In the genomic region with DNA sequence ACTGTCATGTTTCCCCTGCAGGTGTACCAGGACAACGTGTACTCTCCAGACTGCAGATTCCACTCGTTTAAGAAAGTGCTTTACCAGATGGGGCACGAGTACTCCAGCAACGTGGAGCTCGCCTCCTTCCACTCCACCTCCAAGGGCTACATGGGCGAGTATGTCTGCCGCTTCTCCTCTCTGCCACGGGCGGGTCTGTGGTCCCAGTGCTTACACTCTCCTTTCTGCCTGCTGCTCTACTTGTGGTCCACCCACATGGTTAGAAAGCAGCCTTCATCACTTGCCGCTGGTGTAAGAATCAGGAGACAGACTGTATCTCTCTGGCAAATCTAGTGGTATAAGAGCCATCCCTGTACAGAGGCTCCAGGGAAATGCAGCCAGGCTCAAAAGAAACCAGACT, we compare ENCODE assay signal across 26 mouse cellular contexts. TPM values are rescaled to one million over a fixed set of nuclear protein-coding genes. Genes with fewer than 3 reads are reported as not detected.
DNase-seq lines count a peak whose midpoint lies in the region; ATAC-seq and TF ChIP-seq lines count a peak whose summit lies in the region.
"Had no signal": no experiment of that assay in that cellular context is flagged by ENCODE, and none has a peak within 500 bp of the region (broad histone marks: within the 10 kb centered on the region; RNA-seq: fewer than 3 reads in every experiment).

No protein-coding gene starts in this region.

- H3K9ac ChIP-seq in intestine, postnatal 0 days (ENCODE audit: low read depth, low read length) = no peak overlapping the region
- H3K9ac ChIP-seq: forebrain, embryonic 13.5 days; hindbrain, embryonic 14.5 days; liver, embryonic 14.5 days; midbrain, embryonic 15.5 days; neural tube, embryonic 15.5 days had no signal

- peak overlapping the region; percentile 96 for H3K27ac ChIP-seq in gastrocnemius, adult 2 months
- H3K27ac ChIP-seq in intestine, postnatal 0 days (ENCODE audit: low read depth, low read length) = no peak overlapping the region
- H3K27ac ChIP-seq: forebrain, embryonic 13.5 days; hindbrain, embryonic 14.5 days; liver, embryonic 14.5 days; midbrain, embryonic 10.5 days; midbrain, embryonic 15.5 days; neural tube, embryonic 15.5 days had no signal

- TF ChIP-seq CTCF in gastrocnemius, adult 2 months (IDR thresholded peaks at IDR 0.05) = no peak
- no peak for TF ChIP-seq CTCF in intestine, postnatal 0 days (IDR thresholded peaks at IDR 0.05; ENCODE audit: low read depth)

- H3K4me2 ChIP-seq in intestine, postnatal 0 days (replicated peaks; ENCODE audit: low read depth) = no peak overlapping the region
- H3K4me2 ChIP-seq: forebrain, embryonic 13.5 days; heart, embryonic 11.5 days; hindbrain, embryonic 14.5 days; midbrain, embryonic 15.5 days; neural tube, embryonic 15.5 days had no signal

- WGBS in intestine, postnatal 0 days = 92% methylated on average over 10 of the region's 10 CpGs

- peak; percentile 30 for DNase-seq in gastrocnemius, adult 2 months
- DNase-seq in gastrocnemius, adult 8-10 months (ENCODE audit: low spot score in 2 of 2) = no peak
- peak; percentile 57 to 66 for DNase-seq in left cerebral cortex, adult 18-20 months (ENCODE audit: low spot score in 2 of 2)
- no peak for DNase-seq in left cerebral cortex, postnatal 10 days (ENCODE audit: extremely low spot score in 1 of 2, low spot score in 2 of 2)
- DNase-seq in brain, adult 2 months (ENCODE audit: low read depth, low spot score) = peak; percentile 73
- peak; percentile 58 to 60 for DNase-seq in left cerebral cortex, postnatal 36 days (ENCODE audit: low spot score in 2 of 2)
- no peak for DNase-seq in spleen, postnatal 4 days (ENCODE audit: low spot score in 2 of 2)
- DNase-seq: adrenal gland, postnatal 25 days; cerebellum, adult 8-10 months; cerebellum, postnatal 36 days; heart, postnatal 36 days; kidney, adult 11 months; kidney, postnatal 14 days; layer of hippocampus, postnatal 36 days; liver; lung, adult 2 months; thymus, postnatal 4 days had no signal

- intact Hi-C loops in gastrocnemius, adult 2 months (cut with DNase I) = no loop called here
- intact Hi-C loops in left cerebral cortex, postnatal 10 days (cut with DNase I) = no loop called here
- intact Hi-C loops in left cerebral cortex, postnatal 36 days (cut with DNase I) = loop anchor here (2.0 kb wide), 1 partner anchor 25 kb away; the partner anchor contains the start of gene Gpt2

- no peaks in the 10 kb centered on the region for H3K27me3 ChIP-seq in intestine, postnatal 0 days (replicated peaks; ENCODE audit: control insufficient read depth, insufficient read depth, low read length)
- H3K27me3 ChIP-seq: forebrain, embryonic 13.5 days; midbrain, embryonic 15.5 days; neural tube, embryonic 15.5 days had no signal

- H3K4me3 ChIP-seq in gastrocnemius, adult 2 months = peak overlapping the region; percentile 64
- no peak overlapping the region for H3K4me3 ChIP-seq in intestine, postnatal 0 days (ENCODE audit: low read depth, low read length)
- H3K4me3 ChIP-seq: forebrain, embryonic 13.5 days; midbrain, embryonic 10.5 days; midbrain, embryonic 15.5 days; neural tube, embryonic 15.5 days had no signal

- no peaks in the 10 kb centered on the region for H3K4me1 ChIP-seq in intestine, postnatal 0 days (replicated peaks; ENCODE audit: control insufficient read depth, insufficient read depth, low read length)
- H3K4me1 ChIP-seq: forebrain, embryonic 13.5 days; midbrain, embryonic 10.5 days; midbrain, embryonic 15.5 days had no signal

- no peak for ATAC-seq in intestine, postnatal 0 days
- ATAC-seq: CD4-positive, CD25-positive, alpha-beta regulatory T cell, adult 4 months; forebrain, embryonic 13.5 days; midbrain, embryonic 15.5 days had no signal

- H3K9me3 ChIP-seq in intestine, postnatal 0 days (ENCODE audit: control insufficient read depth) = no peaks in the 10 kb centered on the region
- H3K9me3 ChIP-seq: forebrain, embryonic 13.5 days; midbrain, embryonic 10.5 days; midbrain, embryonic 15.5 days; neural tube, embryonic 15.5 days had no signal

- peaks cover 38% of the 10 kb centered on the region for H3K36me3 ChIP-seq in intestine, postnatal 0 days (ENCODE audit: control insufficient read depth, insufficient read depth)

RNA-seq across cellular contexts. Expression of gene Gpt2, which starts 25.6 kb away (rescaled TPM):
- 100 to 1,000 TPM; 203 to 433 TPM for total RNA-seq in gastrocnemius, adult 2 months (2021)
- total RNA-seq in gastrocnemius, adult 8-10 months (2022) = 100 to 1,000 TPM; 252 to 313 (median 291) TPM
- total RNA-seq in left cerebral cortex, adult 18-20 months (2021) = 10 to 100 TPM; 52.6 to 58.0 TPM
- 10 to 100 TPM; 36.6 to 50.0 TPM for total RNA-seq in left cerebral cortex, postnatal 10 days (2021)
- 10 to 100 TPM; 56.3 to 60.1 TPM for total RNA-seq in left cerebral cortex, postnatal 36 days (2021)
- 3.5 and 3.6 TPM in 2 replicates for polyA plus RNA-seq in intestine, postnatal 0 days (2015; fragmentation: Nextera tagmentation; extraction: Ambion mirVana)

RNA-seq across cellular contexts. Expression of gene Dnaja2, which starts 37.2 kb away (rescaled TPM):
- 100 to 1,000 TPM; 204 to 232 TPM for total RNA-seq in gastrocnemius, adult 2 months (2021)
- 100 to 1,000 TPM; 185 to 251 (median 205) TPM for total RNA-seq in gastrocnemius, adult 8-10 months (2022)
- 100 to 1,000 TPM; 208 to 220 TPM for total RNA-seq in left cerebral cortex, adult 18-20 months (2021)
- 100 to 1,000 TPM; 168 to 184 TPM for total RNA-seq in left cerebral cortex, postnatal 10 days (2021)
- 100 to 1,000 TPM; 179 to 197 TPM for total RNA-seq in left cerebral cortex, postnatal 36 days (2021)
- 101 and 104 TPM in 2 replicates for polyA plus RNA-seq in intestine, postnatal 0 days (2015; fragmentation: Nextera tagmentation; extraction: Ambion mirVana)

Comparison
In these comparisons a context has a peak if more than half of its experiments do, and no peak if none do; other contexts are left out.
1. DNase-seq: peak in gastrocnemius, adult 2 months (single experiment), left cerebral cortex, adult 18-20 months (2 of 2), brain, adult 2 months (single experiment) and left cerebral cortex, postnatal 36 days (2 of 2); none in gastrocnemius, adult 8-10 months (0 of 2), left cerebral cortex, postnatal 10 days (0 of 2) and spleen, postnatal 4 days (0 of 2).